8 mouse cellular contexts compared by ENCODE assay signal in the genomic region with DNA sequence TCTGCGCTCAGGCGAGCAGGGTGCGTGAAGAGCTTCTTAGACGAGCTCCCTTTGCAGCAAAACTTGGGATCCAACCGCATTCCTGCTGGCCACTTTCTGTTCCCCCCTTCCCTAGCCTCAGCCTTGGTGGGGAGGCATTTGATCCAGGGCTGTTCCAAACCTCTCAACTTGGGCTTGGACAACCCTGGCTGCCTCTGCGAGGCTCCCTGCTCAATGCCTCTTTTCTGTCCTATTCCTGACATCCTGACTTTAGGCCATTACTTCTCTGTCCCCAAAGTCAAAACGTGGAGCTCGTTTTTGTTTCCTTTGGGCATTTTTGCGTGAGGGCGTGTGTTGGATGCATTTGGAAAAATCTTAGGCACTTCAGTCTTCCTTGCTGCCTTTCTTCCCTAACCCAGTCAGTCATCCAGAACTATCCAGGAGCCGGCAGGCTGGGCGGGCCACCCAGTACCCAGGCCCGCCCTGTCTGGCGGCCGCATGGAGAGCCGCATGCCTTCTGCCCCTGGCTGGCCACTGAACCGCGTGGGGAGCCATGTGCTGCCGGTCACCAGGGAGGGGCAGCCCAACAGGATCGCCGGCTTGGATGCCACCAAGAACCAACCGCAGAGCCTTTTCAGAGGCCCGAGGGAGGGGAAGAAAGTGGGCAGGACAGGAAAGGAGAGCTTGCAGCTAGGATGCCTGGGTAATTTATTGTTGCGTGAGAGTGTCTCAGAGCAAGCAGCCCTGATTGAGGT. TPM values are rescaled to one million over a fixed set of nuclear protein-coding genes. Genes with fewer than 3 reads are reported as not detected.
A peak's percentile ranks its signal among the peaks of the same experiment; 100 is the strongest.
DNase-seq lines count a peak whose midpoint lies in the region; ATAC-seq lines count a peak whose summit lies in the region.

No protein-coding gene starts in this region.

- peak overlapping the region; percentile 28 for H3K4me3 ChIP-seq in embryonic facial prominence, embryonic 15.5 days (replicated peaks)
- no peak overlapping the region for H3K4me3 ChIP-seq in heart, embryonic 11.5 days (ENCODE audit: low read depth, low read length)
- peak overlapping the region; percentile 7; the same call in 1 of the 2 replicates for H3K4me3 ChIP-seq in kidney, embryonic 14.5 days (ENCODE audit: low read length)
- peak overlapping the region; percentile 20 for H3K4me3 ChIP-seq in limb, embryonic 15.5 days
- peak overlapping the region; percentile 15; the same call in 1 of the 2 replicates for H3K4me3 ChIP-seq in midbrain, embryonic 13.5 days (replicated peaks)
- H3K4me3 ChIP-seq in stomach, embryonic 16.5 days (replicated peaks; ENCODE audit: low read length), result peak overlapping the region; percentile 21; the same call in 1 of the 2 replicates

- H3K9ac ChIP-seq in embryonic facial prominence, embryonic 15.5 days, result no peak overlapping the region
- H3K9ac ChIP-seq in heart, embryonic 11.5 days (ENCODE audit: low read depth, low read length), result no peak overlapping the region
- H3K9ac ChIP-seq in kidney, embryonic 14.5 days (ENCODE audit: low read depth, low read length), result peak overlapping the region; percentile 34; the same call in 1 of the 2 replicates
- H3K9ac ChIP-seq in limb, embryonic 15.5 days, result no peak overlapping the region
- H3K9ac ChIP-seq in midbrain, embryonic 13.5 days (replicated peaks), result 0 out of 2 replicates have a peak overlapping the region, but pooled peaks have one; percentile 23
- peak overlapping the region; percentile 63 for H3K9ac ChIP-seq in stomach, embryonic 16.5 days (ENCODE audit: low read length)

- peak overlapping the region; percentile 44 for H3K4me2 ChIP-seq in embryonic facial prominence, embryonic 15.5 days (replicated peaks)
- peak overlapping the region; percentile 49 for H3K4me2 ChIP-seq in heart, embryonic 11.5 days
- H3K4me2 ChIP-seq in kidney, embryonic 14.5 days (replicated peaks; ENCODE audit: low read depth, low read length), result peak overlapping the region; percentile 38
- peak overlapping the region; percentile 35 for H3K4me2 ChIP-seq in limb, embryonic 15.5 days
- peak overlapping the region; percentile 41 for H3K4me2 ChIP-seq in midbrain, embryonic 13.5 days (replicated peaks)
- peak overlapping the region; percentile 42 for H3K4me2 ChIP-seq in stomach, embryonic 16.5 days (ENCODE audit: low read depth, low read length)

- H3K9me3 ChIP-seq in embryonic facial prominence, embryonic 15.5 days (replicated peaks), result no peaks in the 10 kb centered on the region
- H3K9me3 ChIP-seq in heart, embryonic 11.5 days (replicated peaks; ENCODE audit: control insufficient read depth, low read length), result no peaks in the 10 kb centered on the region
- no peaks in the 10 kb centered on the region for H3K9me3 ChIP-seq in kidney, embryonic 14.5 days (ENCODE audit: control insufficient read depth, low read length)
- no peaks in the 10 kb centered on the region for H3K9me3 ChIP-seq in limb, embryonic 15.5 days
- no peaks in the 10 kb centered on the region for H3K9me3 ChIP-seq in midbrain, embryonic 13.5 days
- H3K9me3 ChIP-seq in stomach, embryonic 16.5 days (replicated peaks; ENCODE audit: control insufficient read depth, low read length), result no peaks in the 10 kb centered on the region

- H3K4me1 ChIP-seq in embryonic facial prominence, embryonic 15.5 days, result peaks cover 15% of the 10 kb centered on the region; the same call in 1 of the 2 replicates
- peaks cover 5% of the 10 kb centered on the region; the same call in 1 of the 2 replicates for H3K4me1 ChIP-seq in heart, embryonic 11.5 days (ENCODE audit: control insufficient read depth, insufficient read depth, low read length)
- H3K4me1 ChIP-seq in kidney, embryonic 14.5 days (ENCODE audit: control insufficient read depth, insufficient read depth, low read length), result no peaks in the 10 kb centered on the region
- H3K4me1 ChIP-seq in limb, embryonic 15.5 days, result peaks cover 8% of the 10 kb centered on the region
- peaks cover 17% of the 10 kb centered on the region for H3K4me1 ChIP-seq in midbrain, embryonic 13.5 days (replicated peaks)
- H3K4me1 ChIP-seq in stomach, embryonic 16.5 days (ENCODE audit: control insufficient read depth, insufficient read depth, low read length), result peaks cover 5% of the 10 kb centered on the region; the same call in 1 of the 2 replicates

- peak overlapping the region; percentile 73 for H3K27ac ChIP-seq in embryonic facial prominence, embryonic 15.5 days (replicated peaks)
- no peak overlapping the region for H3K27ac ChIP-seq in heart, embryonic 11.5 days (ENCODE audit: low read depth, low read length)
- H3K27ac ChIP-seq in kidney, embryonic 14.5 days (ENCODE audit: low read depth, low read length), result peak overlapping the region; percentile 42
- peak overlapping the region; percentile 75; the same call in 1 of the 2 replicates for H3K27ac ChIP-seq in limb, embryonic 15.5 days
- no peak overlapping the region for H3K27ac ChIP-seq in midbrain, embryonic 13.5 days
- H3K27ac ChIP-seq in stomach, embryonic 16.5 days (ENCODE audit: low read length), result peak overlapping the region; percentile 60

- H3K36me3 ChIP-seq in embryonic facial prominence, embryonic 15.5 days, result no peaks in the 10 kb centered on the region
- no peaks in the 10 kb centered on the region for H3K36me3 ChIP-seq in heart, embryonic 11.5 days (ENCODE audit: control insufficient read depth, insufficient read depth, low read length)
- H3K36me3 ChIP-seq in kidney, embryonic 14.5 days (ENCODE audit: control insufficient read depth, insufficient read depth, low read length), result no peaks in the 10 kb centered on the region
- H3K36me3 ChIP-seq in limb, embryonic 15.5 days, result no peaks in the 10 kb centered on the region
- no peaks in the 10 kb centered on the region for H3K36me3 ChIP-seq in midbrain, embryonic 13.5 days
- H3K36me3 ChIP-seq in stomach, embryonic 16.5 days (ENCODE audit: control insufficient read depth, insufficient read depth, low read length), result no peaks in the 10 kb centered on the region

- peak; percentile 84 for ATAC-seq in embryonic facial prominence, embryonic 15.5 days (ENCODE audit: insufficient number of reproducible peaks, low FRiP score, low TSS enrichment, low read depth)
- ATAC-seq in heart, embryonic 11.5 days (replicated peaks; ENCODE audit: insufficient number of reproducible peaks, low FRiP score, low TSS enrichment), result peak; percentile 61; the same call in 1 of the 2 replicates
- ATAC-seq in kidney, embryonic 14.5 days (ENCODE audit: low FRiP score, low TSS enrichment), result peak; percentile 90
- peak; percentile 72; the same call in 1 of the 2 replicates for ATAC-seq in limb, embryonic 15.5 days (ENCODE audit: insufficient number of reproducible peaks, low FRiP score, low TSS enrichment, low read depth)
- peak; percentile 60; the same call in 1 of the 2 replicates for ATAC-seq in midbrain, embryonic 13.5 days
- peak; percentile 79 for ATAC-seq in stomach, embryonic 16.5 days (ENCODE audit: insufficient read depth, low FRiP score)

- DNase-seq in embryo, embryonic 10 days (ENCODE audit: low spot score), result peak; percentile 10
- no peak for DNase-seq in embryo, embryonic 10.5 days (ENCODE audit: low spot score)

- WGBS in embryonic facial prominence, embryonic 15.5 days, result 28% methylated on average over 24 of the region's 24 CpGs
- WGBS in heart, embryonic 11.5 days (ENCODE audit: insufficient replicate concordance), result 45% methylated on average over 24 of the region's 24 CpGs
- WGBS in kidney, embryonic 14.5 days, result 37% methylated on average over 24 of the region's 24 CpGs
- WGBS in limb, embryonic 15.5 days, result 41% methylated on average over 24 of the region's 24 CpGs
- WGBS in midbrain, embryonic 13.5 days, result 38% methylated on average over 24 of the region's 24 CpGs
- WGBS in stomach, embryonic 16.5 days, result 35% methylated on average over 24 of the region's 24 CpGs

- H3K27me3 ChIP-seq in embryonic facial prominence, embryonic 15.5 days, result peaks cover 13% of the 10 kb centered on the region
- peaks cover 11% of the 10 kb centered on the region for H3K27me3 ChIP-seq in heart, embryonic 11.5 days (ENCODE audit: control insufficient read depth, insufficient read depth, low read length)
- no peaks in the 10 kb centered on the region for H3K27me3 ChIP-seq in kidney, embryonic 14.5 days (ENCODE audit: control insufficient read depth, insufficient read depth, low read length)
- H3K27me3 ChIP-seq in limb, embryonic 15.5 days, result peaks cover 33% of the 10 kb centered on the region
- H3K27me3 ChIP-seq in midbrain, embryonic 13.5 days, result peaks cover 69% of the 10 kb centered on the region
- H3K27me3 ChIP-seq in stomach, embryonic 16.5 days (ENCODE audit: control insufficient read depth, insufficient read depth, low read length), result peaks cover 3% of the 10 kb centered on the region; the same call in 1 of the 2 replicates

RNA-seq across cellular contexts. Expression of gene Prps1, which starts 54.5 kb away (rescaled TPM):
- polyA plus RNA-seq in embryonic facial prominence, embryonic 15.5 days (2015; fragmentation: Nextera tagmentation; extraction: Ambion mirVana), result 37.7 and 42.7 TPM in 2 replicates
- polyA plus RNA-seq in heart, embryonic 11.5 days (2014; fragmentation: Nextera tagmentation; extraction: Ambion mirVana), result 59.5 and 70.2 TPM in 2 replicates
- 47.4 and 58.2 TPM in 2 replicates for polyA plus RNA-seq in kidney, embryonic 14.5 days (2014; fragmentation: Nextera tagmentation; extraction: Ambion mirVana)
- 37.7 and 44.1 TPM in 2 replicates for polyA plus RNA-seq in limb, embryonic 15.5 days (2015; fragmentation: Nextera tagmentation; extraction: Ambion mirVana)
- 64.2 and 66.4 TPM in 2 replicates for polyA plus RNA-seq in midbrain, embryonic 13.5 days (2015; fragmentation: Nextera tagmentation; extraction: Ambion mirVana)
- 30.6 and 32.0 TPM in 2 replicates for polyA plus RNA-seq in stomach, embryonic 16.5 days (2015; fragmentation: Nextera tagmentation; extraction: Ambion mirVana)

Comparison
In these comparisons a context has a peak if more than half of its experiments do, and no peak if none do; other contexts are left out.
1. H3K27ac ChIP-seq: peak in embryonic facial prominence, embryonic 15.5 days (single experiment), kidney, embryonic 14.5 days (single experiment), limb, embryonic 15.5 days (single experiment) and stomach, embryonic 16.5 days (single experiment); none in heart, embryonic 11.5 days (single experiment) and midbrain, embryonic 13.5 days (single experiment).
2. H3K9ac ChIP-seq: peak in kidney, embryonic 14.5 days (single experiment), midbrain, embryonic 13.5 days (single experiment) and stomach, embryonic 16.5 days (single experiment); none in embryonic facial prominence, embryonic 15.5 days (single experiment), heart, embryonic 11.5 days (single experiment) and limb, embryonic 15.5 days (single experiment).
3. Peak in every context shown above with its lines, with median percentiles within 50 percentile points of each other: ATAC-seq and H3K4me2 ChIP-seq.